Mouse (Mus musculus) heart, adult 2 months (tissue): ENCODE data around the gene Aak1.

ENCODE experiments used
- CTCF ChIP-seq: fragments of 200-600 bp; IDR thresholded peaks from 2 replicates; pipeline ENCODE4 v1.8.1; 2022; ENCODE audit warnings: antibody characterized with exemption, mild to moderate bottlenecking, moderate library complexity
- EP300 ChIP-seq: fragments of 200-500 bp; IDR thresholded peaks from 2 replicates; pipeline ENCODE4 v1.6.1; 2011; ENCODE audit warnings: low read depth, low read length, control low read depth; ENCODE audit not compliant: insufficient read depth
- POLR2A ChIP-seq: fragments of 200-500 bp; IDR thresholded peaks from 2 replicates; pipeline ENCODE4 v1.6.1; 2011; ENCODE audit warnings: mild to moderate bottlenecking, low read depth, low read length, control low read depth; ENCODE audit not compliant: insufficient read depth

- TF ChIP-seq POLR2A (no peak), CTCF (no peak), EP300 (no peak)
Observed at GRCm38 (mm10) chr6:87021791-87022190, 172.5 kb downstream of the Aak1 start.
